Mouse (Mus musculus) T-cell, adult 66 days (primary cell): ENCODE results near the gene Snhg11. TPM values are rescaled to one million over a fixed set of nuclear protein-coding genes. Genes with fewer than 3 reads are reported as not detected.

ENCODE experiments used
- total RNA-seq, 2 experiments: library from RNA; stranded (reverse); gene quantifications; 3 replicates in 1 of 2; 4 replicates in 1 of 2; pipeline ENCODE4 v1.2.4; 2023

The Snhg11 gene
- total RNA-seq = not detected

DNA sequence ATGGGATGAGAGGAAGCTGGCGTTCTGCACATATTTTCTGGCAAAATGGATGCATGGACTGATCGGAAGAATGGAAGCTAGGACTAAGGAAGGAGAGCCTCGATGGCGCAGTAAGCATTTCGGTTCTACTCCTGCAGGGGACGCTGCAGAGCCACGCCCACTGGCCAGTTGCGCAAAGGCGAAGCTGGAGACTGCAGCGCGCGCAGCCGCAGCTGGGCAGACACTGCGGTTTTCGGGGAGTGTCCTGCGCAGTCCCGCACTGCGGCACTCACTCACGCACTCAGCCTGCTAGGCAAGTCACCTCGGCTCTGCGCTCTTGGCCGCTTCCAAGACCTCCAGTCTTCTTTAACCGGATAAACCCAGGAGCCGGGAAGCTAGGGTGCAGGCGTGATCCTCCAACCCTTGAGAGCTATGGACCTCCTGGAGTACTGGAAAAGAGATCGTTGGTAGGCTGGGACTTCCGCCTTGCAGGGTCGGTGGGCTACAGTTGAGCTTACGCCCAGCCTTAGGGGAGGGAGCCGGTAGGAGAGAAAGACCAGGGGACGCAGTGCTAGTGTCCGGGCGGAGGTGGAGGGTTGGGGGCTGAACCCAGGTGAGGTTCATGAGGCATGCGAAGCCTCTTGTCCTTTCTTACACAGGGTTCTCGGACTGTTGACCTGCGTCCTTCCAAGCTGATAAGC, at the start of gene Snhg11:
TSS of gene Snhg11 (plus strand) at position 196 of the 680 bp plus-strand sequence.

GRCm38 (mm10) chr2:158409595-158410021, 34.2 kb downstream of the Snhg11 start, which contains the start of gene Ralgapb:
Gene Ralgapb, plus strand, starts transcription at chr2:158409848.

Other genes starting within 250 kb of the Snhg11 start
- gene Tgm2, start 229.2 kb upstream of the Snhg11 start, total RNA-seq = 1 to 10 TPM; 1.2 to 2.6 TPM
- gene D630003M21Rik, start 146.4 kb upstream of the Snhg11 start, total RNA-seq = not detected
- not detected for gene Bpi, start 117.5 kb upstream of the Snhg11 start, total RNA-seq
- gene Lbp, start 69.1 kb upstream of the Snhg11 start, total RNA-seq = 1 to 10 TPM; 1.7 to 2.0 TPM
- 10 to 100 TPM; 79.2 to 82.2 TPM for gene Ralgapb, start 34.2 kb downstream of the Snhg11 start, total RNA-seq
- 1 to 10 TPM in 1 of 2 experiments, under 1 TPM in 1; 0.96 to 4.6 TPM for gene Adig, start 127.0 kb downstream of the Snhg11 start, total RNA-seq
- gene Arhgap40, start 137.2 kb downstream of the Snhg11 start, total RNA-seq = not detected
- gene Slc32a1, start 235.1 kb downstream of the Snhg11 start, total RNA-seq = not detected
- 10 to 100 TPM; 61.7 to 62.8 TPM for gene Actr5, start 249.2 kb downstream of the Snhg11 start, total RNA-seq